Mouse (Mus musculus) layer of hippocampus, postnatal 10 days (tissue): ENCODE measurements around the gene Nrg3. TPM values are rescaled to one million over a fixed set of nuclear protein-coding genes. Genes with fewer than 3 reads are reported as not detected.

ENCODE experiments used
- DNase-seq, 2 experiments: peaks; one replicate each; pipeline ENCODE4 v3.0.0; 2021; ENCODE audit warnings: low spot score in 2 of 2
- microRNA-seq, 2 experiments: library from miRNA; unstranded; fragments of <30 nt; microRNA quantifications; one replicate each; pipeline ENCODE4 v1.2.0; 2021
- total RNA-seq, 2 experiments: library from RNA; stranded (reverse); gene quantifications; 2 replicates each; pipeline ENCODE4 v1.2.3; 2021

The Nrg3 gene
- total RNA-seq, 2 experiments from 2014 or later = 73.0 to 77.2 TPM

DNA sequence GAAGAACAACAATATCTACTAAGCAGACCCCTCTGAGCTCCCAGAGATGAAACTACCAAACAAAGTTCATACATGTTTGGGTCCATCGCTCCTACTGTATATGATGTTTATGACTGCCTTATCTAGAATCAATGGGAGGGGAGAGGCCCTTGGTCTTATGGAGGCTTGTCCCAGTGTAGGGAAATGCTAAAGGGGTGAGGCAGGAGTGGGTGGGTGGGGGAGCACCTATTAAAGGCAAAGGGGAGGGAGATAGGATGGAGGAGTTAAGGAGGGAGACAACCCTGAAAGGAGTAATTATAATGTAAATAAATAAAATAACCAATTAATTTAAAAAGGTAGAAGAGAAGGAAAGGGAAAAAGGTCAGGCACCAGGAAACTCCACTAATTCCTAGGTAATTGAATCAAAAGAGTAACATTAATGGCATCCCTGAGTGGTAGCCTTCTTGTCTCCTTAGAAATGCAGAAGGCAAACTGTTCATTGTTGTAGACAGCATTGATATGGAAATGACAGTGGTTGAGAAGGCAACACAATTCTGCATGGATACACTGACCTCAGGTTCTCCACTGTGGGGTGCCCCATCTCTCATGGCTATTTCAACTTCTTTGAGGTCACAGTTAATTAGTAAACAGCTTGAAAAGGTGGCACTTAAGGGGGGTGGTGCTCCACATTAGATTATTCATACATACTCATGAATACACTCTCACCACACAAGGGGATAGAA is 1152.1 kb downstream of the Nrg3 start:
- no peak for DNase-seq

Small RNA genes within 50 kb of the gene (microRNA-seq; reads per million reads assigned to microRNA genes)
- gene Gm27332 = 0 reads per million in 2 experiments
